Mouse (Mus musculus): ENCODE results near the gene Slc9a8.

DNA sequence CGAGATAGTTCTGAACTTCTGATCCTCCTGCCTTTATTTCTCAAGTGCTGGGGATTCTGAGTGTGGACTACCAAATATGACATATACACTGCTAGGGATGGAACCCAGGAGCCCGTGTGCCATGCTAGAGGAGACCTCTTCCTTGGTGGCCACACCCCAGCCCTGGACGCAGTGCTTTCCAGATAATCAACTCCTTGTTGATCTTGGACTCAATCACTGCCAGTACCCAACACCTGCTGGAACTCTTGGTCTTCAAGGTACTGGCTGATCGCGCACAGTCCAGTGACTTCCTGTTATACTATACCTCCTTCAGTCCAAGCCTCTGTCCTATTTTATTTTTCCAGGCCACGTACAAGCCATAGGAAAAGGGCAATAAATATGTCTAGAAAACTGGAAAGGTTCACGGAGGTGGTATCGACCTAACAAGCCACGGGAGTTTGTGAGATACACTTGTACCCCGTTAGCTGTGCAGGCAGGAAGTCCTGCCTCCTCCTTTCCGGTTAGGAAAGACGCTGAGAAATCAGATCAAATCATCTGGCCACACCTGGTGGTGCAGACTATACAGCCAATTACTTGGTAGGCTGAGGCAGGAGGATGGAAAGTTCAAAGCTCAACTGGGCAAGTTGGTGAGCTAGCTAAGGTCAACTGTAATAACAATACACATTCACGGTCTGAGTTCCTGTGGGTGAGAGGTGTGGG is 81.2 kb downstream of the Slc9a8 start:
- no peak for TF ChIP-seq CTCF (IDR thresholded peaks at IDR 0.05)
- TF ChIP-seq EP300 (IDR thresholded peaks at IDR 0.05), result peak; percentile 25; the same call in 1 of the 2 replicates
